Mouse (Mus musculus): ENCODE measurements at regions not wholly inside any gene's neighbourhood (a gene's known extent, or its start where the extent isn't known, plus 50 kb on each side); places are given as distances from the start of the nearest gene placed in this dataset.

- 0 out of 2 replicates have a peak overlapping the region, but pooled peaks have one; percentile 14 for H3K4me2 ChIP-seq (replicated peaks; ENCODE audit: low read depth, low read length)
- no peaks in the 10 kb centered on the region for H3K27me3 ChIP-seq (ENCODE audit: insufficient read depth, low read length)
- no peak overlapping the region for H3K9ac ChIP-seq (replicated peaks; ENCODE audit: low read length)
- no peaks in the 10 kb centered on the region for H3K36me3 ChIP-seq (ENCODE audit: insufficient read depth, low read length)
- ATAC-seq (ENCODE audit: low FRiP score, low TSS enrichment) = peak; percentile 60; the same call in 1 of the 2 replicates
- 50% methylated on average over 14 of the region's 14 CpGs for WGBS
- H3K9me3 ChIP-seq (ENCODE audit: low read length) = no peaks in the 10 kb centered on the region
- no peak overlapping the region for H3K4me3 ChIP-seq (ENCODE audit: low read length)
- H3K27ac ChIP-seq (ENCODE audit: low read length) = no peak overlapping the region
- peaks cover 9% of the 10 kb centered on the region; the same call in 1 of the 2 replicates for H3K4me1 ChIP-seq (ENCODE audit: insufficient read depth, low read length)
Measured at GRCm38 (mm10) chr3:35405621-35406079, 348.3 kb upstream of the Atp11b start.

DNA sequence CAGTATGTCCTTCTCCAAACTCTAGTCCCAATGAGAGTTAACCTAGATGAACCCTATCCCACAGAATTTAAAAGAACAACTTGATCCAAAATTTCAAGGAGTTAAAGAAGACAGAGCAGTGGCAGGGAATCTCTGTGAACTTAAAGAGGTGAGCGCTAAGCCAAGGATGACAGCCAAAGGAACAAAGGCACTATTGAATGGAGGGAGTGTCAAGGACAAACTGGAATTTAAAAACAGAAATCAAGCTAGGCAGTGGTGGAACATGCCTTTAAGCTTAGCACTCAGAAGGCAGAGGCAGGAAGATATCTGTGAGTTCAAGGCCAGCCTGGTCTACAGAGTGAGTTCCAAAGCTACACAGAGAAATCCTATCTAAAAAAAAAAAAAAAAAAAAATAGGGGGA is 316.2 kb upstream of the Atp11b start:
- Histone ChIP-seq H3K9ac (replicated peaks; ENCODE audit: low read length) (no peak overlapping the region), H3K36me3 (ENCODE audit: insufficient read depth, low read length) (no peaks in the 10 kb centered on the region), H3K27ac (ENCODE audit: low read length) (no peak overlapping the region), H3K27me3 (ENCODE audit: insufficient read depth, low read length) (no peaks in the 10 kb centered on the region), H3K4me3 (ENCODE audit: low read length) (no peak overlapping the region), H3K4me1 (ENCODE audit: insufficient read depth, low read length) (no peaks in the 10 kb centered on the region), H3K9me3 (ENCODE audit: low read length) (no peaks in the 10 kb centered on the region), H3K4me2 (replicated peaks; ENCODE audit: low read depth, low read length) (no peak overlapping the region)
- ATAC-seq (ENCODE audit: low FRiP score, low TSS enrichment) = no peak
- 96% methylated on average over 1 of the region's 1 CpGs for WGBS

DNA sequence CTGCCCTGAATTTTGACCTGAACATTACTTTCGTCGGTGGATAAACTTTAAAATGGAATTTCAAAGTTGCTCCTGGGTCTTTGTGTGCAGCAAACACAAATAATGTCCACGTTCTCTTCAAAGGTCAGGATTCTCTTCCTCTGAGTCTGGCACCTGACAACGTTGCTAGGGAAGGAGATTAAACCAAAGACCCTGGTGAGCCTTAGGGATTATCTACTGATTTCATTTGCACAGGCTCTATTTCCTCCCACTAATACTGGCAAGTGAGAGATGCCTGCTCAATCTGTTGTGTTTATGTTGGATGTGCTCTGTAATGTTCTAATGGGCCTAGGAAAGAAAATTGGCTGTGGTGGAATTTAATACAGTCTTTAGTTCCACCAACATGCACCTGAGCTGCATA is 291.0 kb upstream of the Atp11b start:
- Histone ChIP-seq H3K9me3 (ENCODE audit: low read length) (no peaks in the 10 kb centered on the region), H3K4me3 (ENCODE audit: low read length) (no peak overlapping the region), H3K27ac (ENCODE audit: low read length) (no peak overlapping the region), H3K36me3 (ENCODE audit: insufficient read depth, low read length) (no peaks in the 10 kb centered on the region), H3K27me3 (ENCODE audit: insufficient read depth, low read length) (peaks cover 10% of the 10 kb centered on the region; the same call in 1 of the 2 replicates), H3K4me2 (replicated peaks; ENCODE audit: low read depth, low read length) (no peak overlapping the region), H3K9ac (replicated peaks; ENCODE audit: low read length) (no peak overlapping the region), H3K4me1 (ENCODE audit: insufficient read depth, low read length) (no peaks in the 10 kb centered on the region)
- WGBS = 55% methylated on average over 4 of the region's 4 CpGs
- no peak for ATAC-seq (ENCODE audit: low FRiP score, low TSS enrichment)

DNA sequence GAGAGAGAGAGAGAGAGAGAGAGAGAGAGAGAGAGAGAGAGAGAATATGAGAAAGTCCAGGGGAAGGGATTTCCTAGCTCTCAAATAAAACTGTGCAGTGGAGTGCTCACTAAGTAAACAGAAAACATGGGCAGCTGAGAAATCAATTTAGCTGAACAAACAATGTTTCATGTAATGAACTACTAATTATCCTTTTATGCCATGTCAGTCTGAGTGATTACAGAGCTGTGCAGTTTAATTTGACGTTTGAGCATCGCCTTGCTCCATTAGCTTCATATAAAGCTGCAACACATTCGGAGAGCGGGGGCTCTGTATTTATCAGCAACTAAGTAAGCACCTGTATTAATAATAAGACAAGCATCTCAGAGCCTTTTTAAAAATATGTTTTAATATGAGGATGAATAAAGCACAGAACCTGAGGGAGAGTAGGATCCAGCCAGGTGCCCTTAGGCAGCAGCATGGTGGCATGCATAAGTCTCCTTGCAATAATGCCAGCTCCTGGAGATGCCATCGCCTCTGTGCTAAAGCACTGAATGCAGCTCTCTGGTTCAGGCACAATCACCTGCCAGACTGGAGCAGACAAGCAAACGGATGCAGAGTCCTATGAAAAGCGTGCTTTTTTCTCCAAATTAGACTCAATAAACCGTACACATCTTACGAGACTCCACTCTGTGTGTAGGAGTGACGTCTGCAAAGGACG is 289.5 kb upstream of the Atp11b start:
- peaks cover 10% of the 10 kb centered on the region; the same call in 1 of the 2 replicates for H3K27me3 ChIP-seq (ENCODE audit: insufficient read depth, low read length)
- ATAC-seq (ENCODE audit: low FRiP score, low TSS enrichment) = no peak
- H3K36me3 ChIP-seq (ENCODE audit: insufficient read depth, low read length) = no peaks in the 10 kb centered on the region
- no peak overlapping the region for H3K4me2 ChIP-seq (replicated peaks; ENCODE audit: low read depth, low read length)
- WGBS = 60% methylated on average over 11 of the region's 11 CpGs
- H3K27ac ChIP-seq (ENCODE audit: low read length) = no peak overlapping the region
- H3K4me3 ChIP-seq (ENCODE audit: low read length) = no peak overlapping the region
- no peaks in the 10 kb centered on the region for H3K9me3 ChIP-seq (ENCODE audit: low read length)
- H3K9ac ChIP-seq (replicated peaks; ENCODE audit: low read length) = no peak overlapping the region
- no peaks in the 10 kb centered on the region for H3K4me1 ChIP-seq (ENCODE audit: insufficient read depth, low read length)

- Histone ChIP-seq H3K27me3 (ENCODE audit: insufficient read depth, low read length) (peaks cover 10% of the 10 kb centered on the region; the same call in 1 of the 2 replicates), H3K4me1 (ENCODE audit: insufficient read depth, low read length) (no peaks in the 10 kb centered on the region), H3K4me2 (replicated peaks; ENCODE audit: low read depth, low read length) (no peak overlapping the region), H3K9ac (replicated peaks; ENCODE audit: low read length) (no peak overlapping the region), H3K9me3 (ENCODE audit: low read length) (no peaks in the 10 kb centered on the region), H3K36me3 (ENCODE audit: insufficient read depth, low read length) (no peaks in the 10 kb centered on the region), H3K4me3 (ENCODE audit: low read length) (no peak overlapping the region), H3K27ac (ENCODE audit: low read length) (no peak overlapping the region)
- 68% methylated on average over 3 of the region's 3 CpGs for WGBS
- no peak for ATAC-seq (ENCODE audit: low FRiP score, low TSS enrichment)
Measured at GRCm38 (mm10) chr3:35465956-35466355, 287.9 kb upstream of the Atp11b start.

GRCm38 (mm10) chr3:35473351-35473750 is 280.6 kb upstream of the Atp11b start:
- H3K9ac ChIP-seq (replicated peaks; ENCODE audit: low read length) = no peak overlapping the region
- H3K4me2 ChIP-seq (replicated peaks; ENCODE audit: low read depth, low read length) = no peak overlapping the region
- no peaks in the 10 kb centered on the region for H3K36me3 ChIP-seq (ENCODE audit: insufficient read depth, low read length)
- H3K27me3 ChIP-seq (ENCODE audit: insufficient read depth, low read length) = peaks cover 3% of the 10 kb centered on the region; the same call in 1 of the 2 replicates
- no peaks in the 10 kb centered on the region for H3K9me3 ChIP-seq (ENCODE audit: low read length)
- H3K27ac ChIP-seq (ENCODE audit: low read length) = no peak overlapping the region
- 74% methylated on average over 7 of the region's 7 CpGs for WGBS
- no peak overlapping the region for H3K4me3 ChIP-seq (ENCODE audit: low read length)
- peaks cover 3% of the 10 kb centered on the region; the same call in 1 of the 2 replicates for H3K4me1 ChIP-seq (ENCODE audit: insufficient read depth, low read length)
- ATAC-seq (ENCODE audit: low FRiP score, low TSS enrichment) = no peak

- WGBS = 25% methylated on average over 6 of the region's 6 CpGs
- H3K27ac ChIP-seq (ENCODE audit: low read length) = no peak overlapping the region
- H3K4me2 ChIP-seq (replicated peaks; ENCODE audit: low read depth, low read length) = no peak overlapping the region
- H3K9ac ChIP-seq (replicated peaks; ENCODE audit: low read length) = no peak overlapping the region
- no peaks in the 10 kb centered on the region for H3K9me3 ChIP-seq (ENCODE audit: low read length)
- H3K4me1 ChIP-seq (ENCODE audit: insufficient read depth, low read length) = peaks cover 3% of the 10 kb centered on the region; the same call in 1 of the 2 replicates
- H3K27me3 ChIP-seq (ENCODE audit: insufficient read depth, low read length) = peaks cover 3% of the 10 kb centered on the region; the same call in 1 of the 2 replicates
- no peak for ATAC-seq (ENCODE audit: low FRiP score, low TSS enrichment)
- no peak overlapping the region for H3K4me3 ChIP-seq (ENCODE audit: low read length)
- H3K36me3 ChIP-seq (ENCODE audit: insufficient read depth, low read length) = no peaks in the 10 kb centered on the region
Measured at GRCm38 (mm10) chr3:35474361-35474760, 279.5 kb upstream of the Atp11b start.

DNA sequence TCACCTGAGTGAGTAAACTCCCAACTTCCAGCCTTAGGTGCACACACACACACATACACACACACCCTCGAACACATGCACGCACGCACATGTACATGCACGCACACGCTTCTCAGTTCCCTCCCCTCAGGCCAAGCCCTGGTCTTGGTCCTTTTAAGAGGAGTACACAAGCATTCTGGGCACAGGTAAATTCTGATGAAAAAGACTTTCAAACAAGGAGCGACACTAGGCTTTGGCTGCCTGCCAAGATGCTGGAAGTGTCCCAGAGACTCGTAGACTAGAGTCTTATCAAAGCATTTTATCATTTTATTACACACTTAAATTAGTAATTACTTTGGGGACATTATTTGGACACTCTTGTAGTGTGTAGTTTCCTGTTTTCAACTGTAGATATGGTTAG is 278.6 kb upstream of the Atp11b start:
- H3K36me3 ChIP-seq (ENCODE audit: insufficient read depth, low read length) = no peaks in the 10 kb centered on the region
- peaks cover 3% of the 10 kb centered on the region; the same call in 1 of the 2 replicates for H3K4me1 ChIP-seq (ENCODE audit: insufficient read depth, low read length)
- no peak overlapping the region for H3K9ac ChIP-seq (replicated peaks; ENCODE audit: low read length)
- H3K9me3 ChIP-seq (ENCODE audit: low read length) = no peaks in the 10 kb centered on the region
- WGBS = 70% methylated on average over 7 of the region's 7 CpGs
- H3K27me3 ChIP-seq (ENCODE audit: insufficient read depth, low read length) = peaks cover 5% of the 10 kb centered on the region
- H3K27ac ChIP-seq (ENCODE audit: low read length) = no peak overlapping the region
- H3K4me3 ChIP-seq (ENCODE audit: low read length) = no peak overlapping the region
- H3K4me2 ChIP-seq (replicated peaks; ENCODE audit: low read depth, low read length) = no peak overlapping the region
- ATAC-seq (ENCODE audit: low FRiP score, low TSS enrichment) = no peak

- Histone ChIP-seq H3K4me2 (replicated peaks; ENCODE audit: low read depth, low read length) (no peak overlapping the region), H3K4me1 (ENCODE audit: insufficient read depth, low read length) (no peaks in the 10 kb centered on the region), H3K27ac (ENCODE audit: low read length) (no peak overlapping the region), H3K27me3 (ENCODE audit: insufficient read depth, low read length) (peaks cover 22% of the 10 kb centered on the region), H3K9me3 (ENCODE audit: low read length) (no peaks in the 10 kb centered on the region), H3K4me3 (ENCODE audit: low read length) (no peak overlapping the region), H3K36me3 (ENCODE audit: insufficient read depth, low read length) (no peaks in the 10 kb centered on the region), H3K9ac (replicated peaks; ENCODE audit: low read length) (no peak overlapping the region)
- ATAC-seq (ENCODE audit: low FRiP score, low TSS enrichment) = no peak
- 74% methylated on average over 18 of the region's 18 CpGs for WGBS
Measured at GRCm38 (mm10) chr3:35480714-35481695, 272.9 kb upstream of the Atp11b start.
